Mouse (Mus musculus) left cerebral cortex, postnatal 10 days (tissue): Measurements from ENCODE around the gene Isyna1. TPM values are rescaled to one million over a fixed set of nuclear protein-coding genes. Genes with fewer than 3 reads are reported as not detected.

ENCODE experiments used
- DNase-seq, 2 experiments: peaks; one replicate each; pipeline ENCODE4 v3.0.0; 2021 to 2022; ENCODE audit warnings: low spot score in 2 of 2, mixed read lengths in 1 of 2; ENCODE audit errors: extremely low spot score in 1 of 2
- intact Hi-C: fragments of 180-260 bp; cut with DNase I; formaldehyde crosslinking; loops from one replicate; pipeline ENCODE4 v1.15.1; 2025
- total RNA-seq, 2 experiments: library from RNA; stranded (reverse); gene quantifications; 2 replicates each; pipeline ENCODE4 v1.2.3; 2021

Isyna1 gene
- total RNA-seq, result 10 to 100 TPM; 46.6 to 53.2 TPM

DNA sequence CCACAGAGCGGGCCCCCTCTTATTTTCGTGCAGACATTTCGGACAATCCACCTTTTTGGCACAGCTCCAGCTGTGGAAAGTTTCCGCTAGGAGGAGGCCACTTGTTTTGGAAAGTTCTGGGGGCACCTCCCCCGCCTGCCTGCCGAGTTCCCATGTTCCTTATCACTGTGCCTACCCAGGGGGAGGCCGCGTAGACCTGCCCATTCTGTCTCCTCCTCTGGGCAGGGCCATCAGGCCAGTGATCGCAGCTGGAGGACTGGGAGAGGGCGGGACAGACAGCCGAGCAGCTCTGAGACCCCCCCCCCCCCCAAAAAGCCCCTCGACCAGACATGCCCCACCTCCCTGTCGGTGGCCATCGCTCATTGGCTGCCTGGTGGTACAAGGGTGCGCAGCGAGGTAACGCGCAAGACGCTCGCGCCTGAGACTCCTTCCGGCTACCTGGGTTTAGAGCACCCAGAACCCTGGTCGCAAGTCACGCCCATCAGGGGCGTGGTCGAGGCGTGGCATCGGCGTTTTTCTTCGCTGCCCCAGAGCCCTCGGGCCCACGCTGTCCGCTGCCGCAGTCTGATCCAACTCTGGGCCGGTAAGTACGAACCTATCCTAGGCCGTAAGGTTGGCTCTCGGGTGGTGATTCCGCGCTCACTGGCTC is at the start of gene Isyna1:
Isyna1 (plus strand) TSS at position 413 of the 649 bp plus-strand sequence.
- intact Hi-C loops, result no loop called here
- DNase-seq, result peak; percentile 69 to 93

DNA sequence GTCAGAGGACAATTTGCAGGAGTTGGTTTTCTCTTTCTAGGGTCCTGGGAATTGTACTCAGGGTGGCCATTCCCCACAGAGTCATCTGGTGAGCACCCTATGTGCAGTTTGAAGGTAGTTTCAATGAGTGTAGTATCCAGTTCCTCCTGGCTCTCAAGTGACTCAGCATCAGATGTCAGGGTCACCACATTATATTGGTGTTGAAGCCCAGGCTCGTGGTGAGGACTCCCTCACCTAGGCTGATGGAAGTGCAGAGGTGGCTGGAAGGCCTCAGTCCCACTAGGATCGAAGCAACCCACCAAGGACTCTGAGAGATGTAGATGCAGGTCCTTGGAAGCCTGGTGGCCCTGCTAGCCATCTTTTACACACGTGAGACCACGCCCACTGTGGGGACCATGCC is 47.8 kb upstream of the Isyna1 start:
- DNase-seq, result no peak
- intact Hi-C loops, result no loop called here

DNA sequence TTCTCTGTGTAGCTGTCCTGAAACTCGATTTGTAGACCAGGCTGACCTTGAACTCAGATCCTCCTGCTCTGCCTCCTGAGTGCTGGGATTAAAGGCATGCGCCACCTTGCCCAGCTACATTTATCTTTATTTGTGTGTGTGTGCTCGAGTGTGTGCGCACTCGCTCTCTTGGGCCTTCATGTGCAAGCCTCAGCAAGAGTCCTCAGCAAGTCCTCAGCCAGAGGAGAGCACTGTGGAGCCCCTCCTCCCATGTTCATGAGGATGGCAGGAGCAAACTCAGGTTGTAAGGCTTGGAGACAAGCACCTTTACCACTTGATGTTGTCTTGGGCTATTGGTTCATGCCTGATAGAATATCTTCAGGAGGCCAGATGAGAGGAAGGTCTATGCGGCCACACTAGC is 46.4 kb upstream of the Isyna1 start:
- no peak for DNase-seq
- intact Hi-C loops, result no loop called here

DNA sequence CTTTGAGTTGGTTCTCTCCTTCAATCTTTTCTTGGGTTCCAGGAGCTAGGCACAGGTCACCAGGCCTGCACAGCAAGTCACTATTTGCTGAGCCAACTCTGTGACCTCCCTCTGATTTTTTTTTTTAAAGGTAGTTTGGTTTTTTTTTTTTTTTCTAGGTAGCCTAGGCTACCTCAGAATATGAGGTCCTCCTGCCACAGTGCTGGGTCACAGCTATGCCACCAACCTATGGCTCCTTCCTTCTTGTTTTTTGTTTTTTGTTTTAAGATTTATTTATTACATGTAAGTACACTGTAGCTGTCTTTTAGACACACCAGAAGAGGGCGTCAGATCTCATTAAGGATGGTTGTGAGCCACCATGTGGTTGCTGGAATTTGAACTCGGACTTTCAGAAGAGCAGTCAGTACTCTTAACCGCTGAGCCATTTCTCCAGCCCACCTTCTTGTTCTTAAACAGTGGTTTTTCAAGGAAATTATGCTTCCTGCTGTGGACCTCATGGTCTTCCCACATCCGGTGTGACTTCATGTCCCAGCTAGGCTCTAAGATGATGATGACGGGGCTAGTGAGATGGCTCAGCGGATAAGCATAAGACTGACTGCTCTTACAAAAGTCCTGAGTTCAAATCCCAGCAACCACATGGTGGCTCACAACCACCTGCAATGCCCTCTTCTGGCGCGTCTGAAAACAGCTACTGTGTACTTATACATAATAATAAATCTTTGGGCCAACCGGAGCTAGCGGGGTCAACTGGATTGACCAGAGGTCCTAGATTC is 44.6 kb upstream of the Isyna1 start:
- intact Hi-C loops, result no loop called here
- DNase-seq, result no peak

DNA sequence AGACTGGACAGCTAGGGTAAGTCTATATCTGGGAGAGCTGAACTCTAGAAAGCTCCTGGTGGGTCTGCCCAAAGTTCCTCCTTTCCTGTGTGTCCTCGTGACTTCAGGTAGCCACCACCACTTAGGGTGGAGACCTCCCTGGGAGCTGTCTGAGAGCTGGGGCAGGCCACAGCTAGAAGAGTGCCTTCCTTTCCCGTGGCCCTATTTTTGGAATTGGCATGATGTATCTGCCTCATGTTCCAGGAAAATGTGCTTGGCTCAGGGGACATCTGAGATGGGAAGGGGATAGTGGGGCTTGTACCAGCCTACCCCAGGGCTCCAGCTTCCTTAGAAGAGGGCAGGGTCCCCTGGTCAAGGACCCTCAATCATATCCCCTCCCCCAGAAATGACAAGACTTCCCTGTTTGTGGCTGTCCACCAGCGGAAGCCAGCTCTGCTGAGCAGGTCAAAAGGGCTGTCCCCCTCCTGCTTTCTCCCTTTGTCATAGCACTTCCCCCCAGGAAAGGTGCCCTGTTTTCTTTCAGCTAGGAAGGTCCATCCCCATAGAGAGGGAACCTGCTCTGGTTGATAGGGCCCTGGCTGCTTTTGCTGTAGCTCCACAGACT is 42.5 kb upstream of the Isyna1 start:
- intact Hi-C loops, result no loop called here
- DNase-seq, result no peak

DNA sequence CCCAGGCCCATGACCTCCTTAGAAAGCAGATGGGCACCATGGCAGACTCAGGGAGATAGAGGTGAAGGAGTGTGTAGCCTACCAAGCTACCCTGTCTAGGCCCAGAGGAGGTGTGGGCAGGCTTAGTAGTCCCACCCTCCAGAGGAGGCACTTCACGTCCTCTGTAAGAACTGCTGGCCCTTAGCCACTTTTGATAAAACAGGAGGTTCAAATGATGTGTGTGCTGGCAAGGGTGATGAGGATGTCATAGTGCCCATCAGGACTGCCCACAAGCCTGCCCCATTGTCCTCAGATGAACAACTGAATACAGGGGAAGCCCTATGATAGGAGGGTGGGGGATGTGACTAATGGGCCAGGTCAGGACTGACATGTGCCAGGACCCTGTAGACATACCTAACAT is 41.3 kb upstream of the Isyna1 start:
- no peak for DNase-seq
- intact Hi-C loops, result no loop called here

DNA sequence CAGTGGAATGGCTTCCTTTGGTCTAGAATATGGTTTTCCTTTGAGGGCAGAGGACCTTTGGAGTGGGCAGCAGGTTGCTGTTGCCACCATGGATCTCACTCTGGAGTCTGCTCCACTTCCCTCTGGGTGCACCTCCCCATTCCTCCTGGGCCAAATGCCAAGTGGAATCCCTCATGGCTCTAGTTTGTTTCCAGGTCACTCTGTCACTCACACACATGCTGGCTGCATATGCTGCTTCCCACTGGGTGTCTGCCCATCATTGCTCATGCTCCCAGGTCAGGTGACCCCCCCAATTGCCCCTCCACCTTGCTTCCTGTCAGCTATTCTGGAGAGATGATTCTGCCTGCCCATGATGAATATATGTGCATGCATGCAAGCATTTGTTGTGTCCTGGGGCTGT is 40.4 kb upstream of the Isyna1 start:
- DNase-seq, result peak in 1 of 2 experiments; percentile 70
- intact Hi-C loops, result no loop called here

DNA sequence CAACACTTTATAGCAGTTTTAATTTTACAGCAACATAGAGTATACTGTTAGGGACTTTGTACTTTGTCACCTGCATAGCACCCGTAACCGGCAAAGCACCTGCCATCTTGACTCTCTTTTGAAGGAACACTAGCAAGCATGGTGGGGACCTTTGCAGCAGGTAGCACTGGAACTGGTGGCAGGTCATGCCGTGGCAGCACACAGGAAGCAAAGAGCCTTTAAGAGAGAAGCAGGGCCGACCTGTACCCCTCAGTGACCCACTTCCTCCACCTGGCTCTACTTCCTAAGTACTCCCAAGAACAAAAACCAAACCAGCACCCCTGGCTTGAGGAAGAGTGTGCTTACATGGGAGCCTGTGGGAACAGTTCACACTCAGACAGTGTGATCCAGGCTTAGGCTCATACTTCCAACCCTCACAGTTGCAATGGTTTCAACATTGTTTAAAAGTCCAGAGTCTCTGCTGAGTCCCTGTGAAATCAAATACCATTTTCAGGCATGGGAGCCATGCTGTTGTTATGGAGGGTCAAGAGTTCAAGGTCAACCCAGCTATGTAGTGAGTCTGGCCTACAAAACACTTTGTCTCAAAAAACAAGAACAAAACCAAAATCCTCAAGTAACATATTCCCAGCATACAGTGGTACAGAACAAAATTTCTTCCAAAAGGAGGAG is 39.0 kb upstream of the Isyna1 start:
- intact Hi-C loops, result no loop called here
- no peak for DNase-seq

DNA sequence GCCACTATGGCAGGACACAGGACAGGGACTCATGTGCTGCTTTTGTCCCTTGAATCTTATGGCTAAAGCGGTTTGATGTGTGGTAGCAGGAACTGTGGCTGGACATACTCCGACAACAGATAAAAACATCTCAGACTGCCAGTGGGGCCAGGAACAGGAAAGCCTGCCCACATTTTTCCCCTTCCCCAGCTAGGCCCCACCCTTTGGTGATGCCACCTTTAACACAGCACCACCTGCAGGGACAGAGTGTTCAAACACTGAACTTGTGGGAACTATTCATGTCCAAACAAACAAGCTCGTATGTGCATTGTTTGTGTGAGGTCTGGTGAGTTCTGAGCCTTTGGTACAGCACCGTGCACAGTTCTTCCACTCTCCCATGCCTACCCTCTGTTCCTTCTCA is 35.8 kb upstream of the Isyna1 start:
- intact Hi-C loops, result no loop called here

DNA sequence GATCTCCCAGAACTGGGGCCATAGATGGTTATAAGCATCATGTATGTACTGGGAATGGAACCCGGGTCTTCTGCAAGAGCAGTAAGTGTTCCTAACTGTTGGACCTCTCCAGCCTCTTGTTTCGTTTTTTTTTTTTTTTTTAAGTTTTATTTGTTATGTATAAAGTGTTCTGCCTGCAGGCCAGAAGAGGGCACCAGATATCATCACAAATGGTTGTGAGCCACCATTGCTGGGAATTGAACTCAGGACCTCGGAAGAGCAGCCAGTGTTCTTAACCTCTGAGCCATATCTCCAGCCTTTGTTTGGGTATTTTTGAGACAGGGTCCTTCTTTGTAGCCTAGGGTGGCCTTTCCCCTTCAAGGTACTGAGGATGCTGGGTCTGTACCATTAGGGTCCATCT is 35.2 kb upstream of the Isyna1 start:
- DNase-seq, result no peak
- intact Hi-C loops, result no loop called here

More for the DNA sequence above, 35.8 kb upstream of the Isyna1 start:
- peak in 1 of 2 experiments; percentile 48 for DNase-seq

DNA sequence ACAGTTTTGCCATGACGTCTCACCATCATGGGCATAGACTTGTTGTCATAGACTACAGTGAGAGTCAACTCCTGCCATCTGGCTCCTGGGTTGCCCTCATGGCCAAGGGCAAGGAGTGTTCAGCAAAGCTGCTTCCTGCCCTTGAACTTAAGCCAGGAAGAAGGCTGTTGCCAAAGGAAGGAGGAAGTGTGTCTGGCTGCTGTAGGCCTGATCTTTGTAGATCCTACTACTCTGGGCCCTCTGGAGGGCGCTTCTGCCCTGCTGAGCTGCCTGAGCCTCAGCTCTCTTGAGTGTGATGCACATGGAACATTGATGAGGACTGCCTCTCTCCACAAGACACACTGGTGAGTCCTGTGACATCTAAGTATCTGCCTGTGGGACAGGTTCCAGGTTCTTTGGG is 34.1 kb upstream of the Isyna1 start:
- intact Hi-C loops, result no loop called here
- DNase-seq, result peak in 1 of 2 experiments; percentile 81

DNA sequence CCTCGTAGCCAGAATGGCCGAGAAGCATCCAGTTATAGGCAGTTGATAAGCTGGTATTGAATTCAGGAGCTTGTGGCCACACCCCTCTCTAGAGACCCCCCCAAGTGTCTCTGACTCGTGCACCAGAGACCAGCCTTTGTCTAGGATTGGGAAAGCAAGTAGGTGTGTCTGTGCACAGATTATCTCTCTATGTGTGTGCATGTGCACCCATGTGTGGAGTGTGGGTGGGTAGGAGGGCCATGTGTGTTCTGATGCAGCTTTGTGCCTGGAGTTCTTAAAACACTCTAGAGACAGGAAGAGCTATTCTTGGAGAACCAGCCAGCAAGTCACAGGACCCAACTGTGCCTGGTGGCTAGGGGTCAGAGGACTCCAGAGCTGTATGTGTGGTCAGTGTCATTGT is 33.6 kb upstream of the Isyna1 start:
- no peak for DNase-seq
- intact Hi-C loops, result no loop called here

DNA sequence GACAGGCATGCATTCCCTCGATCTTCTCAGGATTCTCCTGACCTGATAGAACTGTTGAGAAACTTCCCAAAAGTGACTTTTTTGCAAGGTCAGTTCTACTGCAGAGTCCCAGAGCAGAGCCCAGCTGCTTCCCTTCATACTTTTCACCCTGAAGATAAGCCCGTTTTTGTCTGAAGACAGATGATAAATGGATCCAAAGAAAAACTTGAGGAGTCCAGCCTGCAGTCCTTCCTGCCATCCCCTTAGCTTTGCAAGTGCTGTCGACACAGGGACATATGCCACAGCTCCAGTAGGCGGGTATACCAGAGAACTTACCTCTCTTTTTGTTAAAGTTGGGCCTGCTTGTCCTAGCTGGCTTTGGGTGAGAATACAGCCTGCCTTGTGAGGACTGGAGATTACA is 32.8 kb upstream of the Isyna1 start:
- intact Hi-C loops, result no loop called here
- no peak for DNase-seq

DNA sequence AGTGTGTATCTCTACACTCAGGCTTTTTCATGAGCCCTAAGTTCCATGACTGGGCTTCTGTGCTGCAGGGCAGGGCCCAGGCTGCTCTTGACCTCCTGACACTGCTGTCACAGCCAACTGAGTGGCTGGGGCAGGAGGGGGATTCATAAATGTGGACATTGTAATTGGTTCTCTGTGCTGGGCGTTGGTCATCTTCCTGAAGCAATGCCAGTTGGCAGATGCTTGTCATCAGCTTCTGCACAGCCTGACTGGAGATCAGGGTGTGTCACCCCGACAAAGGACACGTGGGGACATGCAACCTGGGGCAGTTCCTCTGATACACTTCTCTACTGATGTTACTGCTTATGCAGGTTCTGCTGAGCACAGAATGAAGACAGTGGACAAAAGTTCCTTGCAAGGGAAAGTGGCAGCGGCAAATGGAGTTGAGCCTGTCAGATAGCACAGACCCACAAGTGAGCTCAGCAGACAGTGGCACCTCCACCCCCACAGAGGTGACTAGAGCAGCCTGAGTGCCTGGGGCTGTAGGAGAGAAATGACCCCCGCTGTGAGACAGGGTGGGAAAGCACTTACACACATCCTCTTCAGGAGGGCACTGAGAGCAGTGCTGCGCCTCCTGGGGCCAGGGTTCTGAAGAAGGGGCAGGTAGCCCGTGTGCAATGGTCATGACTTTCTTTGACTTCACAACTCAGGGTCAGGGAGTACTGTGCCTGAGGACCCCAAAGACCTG is 32.2 kb upstream of the Isyna1 start:
- intact Hi-C loops, result no loop called here
- DNase-seq, result peak in 1 of 2 experiments; percentile 44

DNA sequence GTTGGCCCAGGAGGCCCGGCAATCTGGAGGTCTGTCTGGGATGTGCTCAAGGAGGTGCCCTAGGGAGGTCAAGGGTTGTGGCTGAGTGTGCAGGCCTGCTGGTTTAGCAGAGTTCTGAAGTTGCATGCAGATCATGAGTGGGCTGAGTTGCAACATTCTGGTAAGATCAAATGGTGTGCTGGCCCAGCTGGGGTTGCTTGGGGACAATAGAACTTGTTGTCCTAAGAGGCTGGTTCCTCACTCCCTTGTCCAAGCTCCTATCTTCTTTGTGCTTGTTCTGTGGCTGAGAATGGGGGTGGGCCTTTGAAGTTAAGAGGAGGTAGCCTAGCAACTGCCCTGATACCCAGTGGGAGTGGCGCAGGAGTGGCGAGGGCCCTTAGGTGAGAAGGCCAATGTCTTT is 31.4 kb upstream of the Isyna1 start:
- DNase-seq, result no peak
- intact Hi-C loops, result no loop called here

DNA sequence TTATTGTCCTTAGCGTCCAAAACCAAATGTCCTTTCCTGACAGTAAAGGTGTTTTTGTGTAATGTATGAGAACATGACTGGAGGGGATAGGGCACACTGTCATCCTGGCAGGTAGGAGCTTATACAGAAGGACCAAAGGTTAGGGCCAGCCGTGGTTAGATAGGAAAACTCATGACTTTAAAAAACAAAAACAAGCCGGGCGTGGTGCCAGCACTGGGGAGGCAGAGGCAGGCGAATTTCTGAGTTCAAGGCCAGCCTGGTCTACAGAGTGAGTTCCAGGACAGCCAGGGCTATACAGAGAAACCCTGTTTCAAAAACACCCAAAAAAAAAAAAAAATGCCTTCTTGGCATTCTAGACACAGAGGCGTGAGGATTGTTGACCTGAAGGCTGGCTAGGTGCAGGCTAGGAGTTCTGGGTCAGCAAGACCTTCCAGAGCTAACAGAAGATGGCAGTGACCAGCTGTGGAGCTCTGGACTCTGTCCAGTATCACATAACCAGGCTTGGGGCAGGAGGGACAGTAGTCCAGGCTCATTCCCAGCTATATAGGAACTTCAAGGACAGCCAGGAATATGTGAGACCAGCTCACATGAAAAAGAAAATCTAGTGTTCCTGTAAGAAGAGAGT is 30.3 kb upstream of the Isyna1 start:
- DNase-seq, result no peak
- intact Hi-C loops, result no loop called here

DNA sequence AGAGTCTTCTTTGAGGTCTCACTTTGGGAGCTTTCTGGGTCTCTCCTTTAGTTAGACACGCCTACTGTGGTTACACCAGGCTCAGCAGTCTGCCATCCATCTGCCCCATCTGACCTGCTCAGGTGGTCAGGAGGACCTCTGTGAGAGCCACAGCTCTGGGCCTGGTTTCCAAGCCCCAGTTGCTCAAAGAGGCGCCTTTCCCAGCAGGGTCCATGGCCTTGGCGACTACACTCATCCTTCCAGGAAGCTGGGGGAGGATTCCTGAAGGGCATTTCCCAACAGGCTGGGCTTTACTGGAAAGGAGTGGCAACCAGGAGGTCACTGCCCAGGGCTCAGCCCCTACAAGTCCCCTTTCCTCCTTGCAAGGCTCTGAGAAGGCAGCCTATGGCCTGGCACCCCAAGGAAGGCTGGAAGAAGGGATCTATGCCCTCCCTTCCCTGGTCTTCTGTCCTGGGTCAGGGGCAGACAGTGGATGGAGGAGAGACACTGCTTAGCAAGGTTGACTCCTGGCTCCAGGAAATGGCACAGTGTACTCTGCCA is 29.4 kb upstream of the Isyna1 start:
- no peak for DNase-seq
- intact Hi-C loops, result no loop called here

DNA sequence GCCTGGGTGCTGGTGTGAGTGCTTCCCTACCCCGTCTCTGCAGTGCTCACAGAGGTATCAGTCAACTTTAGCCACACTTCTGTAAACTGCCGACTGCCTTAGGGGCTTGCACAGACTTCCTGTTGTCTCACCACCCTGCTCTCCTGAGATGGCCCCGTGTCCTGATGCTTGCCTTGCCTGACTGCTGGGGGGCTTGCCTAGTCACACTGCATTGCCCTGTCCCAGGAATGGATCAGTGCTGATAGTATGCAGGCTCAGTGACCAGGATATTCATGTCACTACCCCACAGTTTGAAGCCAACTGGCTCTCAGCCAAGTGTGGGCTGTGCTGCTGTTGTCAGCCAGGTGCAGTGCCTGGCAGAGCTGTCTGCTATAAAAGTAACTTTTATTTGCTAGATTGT is 28.6 kb upstream of the Isyna1 start:
- intact Hi-C loops, result no loop called here
- peak in 1 of 2 experiments; percentile 62 for DNase-seq
